Mouse (Mus musculus) neural tube, postnatal 0 days (tissue): Measurements from ENCODE around the gene Nmur1. TPM values are rescaled to one million over a fixed set of nuclear protein-coding genes. Genes with fewer than 3 reads are reported as not detected.

Experiments used
- microRNA-seq: library from miRNA; unstranded; fragments of <30 nt; microRNA quantifications from one replicate; pipeline ENCODE4, GENCODE M21; 2016
- polyA plus RNA-seq: library from polyadenylated mRNA; unstranded; fragments of >200 nt; fragmentation: Nextera tagmentation; extraction: Ambion mirVana; gene quantifications from 2 replicates; pipeline ENCODE4 v1.2.1, GENCODE M21; 2015

Gene Nmur1
- polyA plus RNA-seq, result 0.15 TPM in 1 of 2 replicates, not detected in the other

GRCm38 (mm10) chr1:86426128-86426527 is at the start of gene Nmur1, which contains the start of gene Tex44:
TSS of gene Nmur1 (minus strand) at chr1:86426228.
TSS of gene Tex44 (plus strand) at chr1:86426329.

GRCm38 (mm10) chr1:86358906-86359797 is 66.9 kb downstream of the Nmur1 start, which contains the start of gene Ncl:
TSS of gene Ncl (minus strand) at chr1:86359400.

Small RNA genes within 50 kb of the gene (microRNA-seq; reads per million reads assigned to microRNA genes)
- gene mmu-mir-3535, result 23.8 reads per million, percentile 28 among the genes with 10 or more reads in this experiment

Other genes starting within 250 kb of the Nmur1 start
- 8.4 and 8.9 TPM in 2 replicates for gene B3gnt7, start 123.4 kb downstream of the Nmur1 start, polyA plus RNA-seq
- gene Ncl, start 66.8 kb downstream of the Nmur1 start, polyA plus RNA-seq, result 168 and 183 TPM in 2 replicates
- not detected in 2 replicates for gene Tex44, start 101 bp upstream of the Nmur1 start, polyA plus RNA-seq
- 979 and 996 TPM in 2 replicates for gene Ptma, start 100.5 kb upstream of the Nmur1 start, polyA plus RNA-seq
- gene Pde6d, start 156.4 kb upstream of the Nmur1 start, polyA plus RNA-seq, result 132 and 148 TPM in 2 replicates
- gene Cops7b, start 156.7 kb upstream of the Nmur1 start, polyA plus RNA-seq, result 40.2 and 47.4 TPM in 2 replicates
- 40.2 and 40.4 TPM in 2 replicates for gene Nppc, start 244.3 kb upstream of the Nmur1 start, polyA plus RNA-seq